Mouse (Mus musculus): ENCODE measurements at regions not wholly inside any gene's neighbourhood (a gene's known extent, or its start where the extent isn't known, plus 50 kb on each side); places are given as distances from the start of the nearest gene placed in this dataset.

GRCm38 (mm10) chr11:33061570-33061969 lies 85.6 kb downstream of the Fgf18 start:
- DNase-seq, result no peak

- DNase-seq, result no peak
Measured at GRCm38 (mm10) chr11:33060352-33060751, 86.8 kb downstream of the Fgf18 start.

- no peak for DNase-seq
Measured at GRCm38 (mm10) chr11:33050216-33050615, 97.0 kb downstream of the Fgf18 start.

GRCm38 (mm10) chr11:33039854-33040792 lies 107.1 kb downstream of the Fgf18 start:
- DNase-seq, result no peak

GRCm38 (mm10) chr11:33036367-33036766 lies 110.8 kb downstream of the Fgf18 start:
- no peak for DNase-seq

GRCm38 (mm10) chr11:33028920-33029319 lies 118.3 kb downstream of the Fgf18 start:
- DNase-seq, result no peak

GRCm38 (mm10) chr11:33027121-33027520 lies 120.1 kb downstream of the Fgf18 start:
- DNase-seq, result no peak

GRCm38 (mm10) chr11:33013229-33014185 lies 133.7 kb downstream of the Fgf18 start:
- DNase-seq, result no peak

GRCm38 (mm10) chr11:33012384-33013160 lies 134.6 kb downstream of the Fgf18 start:
- DNase-seq, result no peak

GRCm38 (mm10) chr11:33008611-33009010 lies 138.6 kb downstream of the Fgf18 start:
- DNase-seq, result no peak

GRCm38 (mm10) chr11:33007826-33008530 lies 139.2 kb downstream of the Fgf18 start:
- no peak for DNase-seq

GRCm38 (mm10) chr11:33007366-33007765 lies 139.8 kb downstream of the Fgf18 start:
- no peak for DNase-seq

- no peak for DNase-seq
Measured at GRCm38 (mm10) chr11:33005183-33005582, 142.0 kb downstream of the Fgf18 start.

- DNase-seq, result no peak
Measured at GRCm38 (mm10) chr11:33004603-33005002, 142.6 kb downstream of the Fgf18 start.

- DNase-seq, result no peak
Measured at GRCm38 (mm10) chr11:32999684-33000255, 147.4 kb downstream of the Fgf18 start.

GRCm38 (mm10) chr11:32998687-32999605 lies 148.3 kb downstream of the Fgf18 start:
- DNase-seq, result no peak

GRCm38 (mm10) chr11:32994391-32994790 lies 152.8 kb downstream of the Fgf18 start:
- no peak for DNase-seq

- no peak for DNase-seq
Measured at GRCm38 (mm10) chr11:32993439-32993838, 153.8 kb downstream of the Fgf18 start.

GRCm38 (mm10) chr11:32991036-32991616 lies 156.1 kb downstream of the Fgf18 start:
- DNase-seq, result no peak

- no peak for DNase-seq
Measured at GRCm38 (mm10) chr11:32990201-32990600, 157.0 kb downstream of the Fgf18 start.

Data from cerebellum, adult 11 months (tissue).